Mouse (Mus musculus) kidney, adult 2 months (tissue): Measurements from ENCODE around the gene Cldn14.

ENCODE experiments used
- CTCF ChIP-seq: fragments of 200-500 bp; conservative IDR thresholded peaks from 2 replicates; pipeline ENCODE4 v1.5.1; 2011; ENCODE audit warnings: low read depth, mild to moderate bottlenecking, control low read depth, low read length, moderate library complexity, mixed read lengths; ENCODE audit not compliant: insufficient read depth, insufficient read length
- POLR2A ChIP-seq: fragments of 200-500 bp; IDR thresholded peaks from one replicate; pipeline ENCODE4 v1.6.1; 2011; ENCODE audit warnings: low read depth, low read length, control low read depth

DNA sequence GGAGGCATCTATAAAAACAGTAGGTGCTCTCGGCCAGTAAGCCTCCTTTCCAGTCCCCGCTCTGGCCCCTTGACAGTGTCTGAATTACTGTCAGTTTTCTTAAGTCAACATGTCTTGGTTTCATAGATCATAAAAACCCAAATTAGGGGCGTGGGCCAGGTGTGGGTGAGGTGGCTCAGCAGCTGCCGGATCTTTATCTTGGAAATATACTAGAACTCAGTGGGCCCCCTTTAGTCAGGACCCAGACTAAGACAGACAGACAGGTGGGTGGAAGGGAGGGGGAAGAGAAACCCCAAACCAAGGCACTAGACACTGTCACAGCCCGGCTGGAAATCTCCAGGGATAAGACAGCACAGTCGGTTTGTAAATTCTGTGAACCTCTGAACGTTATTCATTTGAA lies 84.8 kb downstream of the Cldn14 start:
- TF ChIP-seq CTCF (no peak), POLR2A (no peak)
